Mouse (Mus musculus): ENCODE results near the gene Tubgcp3. TPM values are rescaled to one million over a fixed set of nuclear protein-coding genes. Genes with fewer than 3 reads are reported as not detected.

The Tubgcp3 gene
- polyA plus RNA-seq, 1 experiment from 2014 or later: 61.2 TPM

GRCm38 (mm10) chr8:12576003-12576402 lies 96.0 kb downstream of the Tubgcp3 start:
- Histone ChIP-seq H3K4me2 (no peak overlapping the region), H3K9ac (ENCODE audit: low read length) (no peak overlapping the region), H3K27me3 (ENCODE audit: control insufficient read depth, insufficient read depth, low read length) (no peaks in the 10 kb centered on the region; the same call in 1 of the 2 replicates), H3K36me3 (ENCODE audit: control insufficient read depth, insufficient read depth, low read length) (no peaks in the 10 kb centered on the region), H3K27ac (ENCODE audit: low read depth, low read length) (no peak overlapping the region), H3K9me3 (ENCODE audit: control insufficient read depth, low read length) (no peaks in the 10 kb centered on the region), H3K4me3 (ENCODE audit: low read depth, low read length) (no peak overlapping the region), H3K4me1 (ENCODE audit: control insufficient read depth, insufficient read depth, low read length) (peaks cover 4% of the 10 kb centered on the region; the same call in 1 of the 2 replicates)
- DNase-seq (ENCODE audit: low spot score, missing footprints) (no peak), ATAC-seq (ENCODE audit: low FRiP score) (no peak)
- 53% methylated on average over 5 of the region's 5 CpGs for WGBS

GRCm38 (mm10) chr8:12572814-12573534 lies 99.1 kb downstream of the Tubgcp3 start, which contains the start of gene Spaca7:
Gene Spaca7 (plus strand): TSS chr8:12573029.
- no peaks in the 10 kb centered on the region for H3K36me3 ChIP-seq (ENCODE audit: control insufficient read depth, insufficient read depth, low read length)
- H3K4me2 ChIP-seq: no peak within 1 kb of the TSS
- peak; percentile 60 for DNase-seq (ENCODE audit: low spot score, missing footprints)
- no peak within 1 kb of the TSS for H3K27ac ChIP-seq (ENCODE audit: low read depth, low read length)
- no peaks in the 10 kb centered on the region; the same call in 1 of the 2 replicates for H3K27me3 ChIP-seq (ENCODE audit: control insufficient read depth, insufficient read depth, low read length)
- WGBS: 80% methylated on average over 14 of the region's 14 CpGs
- H3K4me1 ChIP-seq (ENCODE audit: control insufficient read depth, insufficient read depth, low read length): peaks cover 4% of the 10 kb centered on the region; the same call in 1 of the 2 replicates
- no peak within 1 kb of the TSS for H3K9ac ChIP-seq (ENCODE audit: low read length)
- no peak within 1 kb of the TSS for H3K4me3 ChIP-seq (ENCODE audit: low read depth, low read length)
- ATAC-seq (ENCODE audit: low FRiP score): no peak
- no peaks in the 10 kb centered on the region for H3K9me3 ChIP-seq (ENCODE audit: control insufficient read depth, low read length)

GRCm38 (mm10) chr8:12566509-12566908 lies 105.5 kb downstream of the Tubgcp3 start:
- peak; percentile 57 for DNase-seq (ENCODE audit: low spot score, missing footprints)
- Histone ChIP-seq H3K9ac (ENCODE audit: low read length) (no peak overlapping the region), H3K4me2 (no peak overlapping the region), H3K36me3 (ENCODE audit: control insufficient read depth, insufficient read depth, low read length) (no peaks in the 10 kb centered on the region), H3K27ac (ENCODE audit: low read depth, low read length) (no peak overlapping the region), H3K27me3 (ENCODE audit: control insufficient read depth, insufficient read depth, low read length) (peaks cover 12% of the 10 kb centered on the region; the same call in 1 of the 2 replicates), H3K9me3 (ENCODE audit: control insufficient read depth, low read length) (no peaks in the 10 kb centered on the region), H3K4me3 (ENCODE audit: low read depth, low read length) (no peak overlapping the region), H3K4me1 (ENCODE audit: control insufficient read depth, insufficient read depth, low read length) (peaks cover 4% of the 10 kb centered on the region)
- no peak for ATAC-seq (ENCODE audit: low FRiP score)
- WGBS: 52% methylated on average over 7 of the region's 7 CpGs

- H3K4me3 ChIP-seq (ENCODE audit: low read depth, low read length): no peak overlapping the region
- H3K4me2 ChIP-seq: no peak overlapping the region
- peaks cover 4% of the 10 kb centered on the region for H3K4me1 ChIP-seq (ENCODE audit: control insufficient read depth, insufficient read depth, low read length)
- ATAC-seq (ENCODE audit: low FRiP score) (no peak), DNase-seq (ENCODE audit: low spot score, missing footprints) (no peak)
- H3K9me3 ChIP-seq (ENCODE audit: control insufficient read depth, low read length): no peaks in the 10 kb centered on the region
- no peak overlapping the region for H3K9ac ChIP-seq (ENCODE audit: low read length)
- no peak overlapping the region for H3K27ac ChIP-seq (ENCODE audit: low read depth, low read length)
- WGBS: 33% methylated on average over 10 of the region's 10 CpGs
- H3K36me3 ChIP-seq (ENCODE audit: control insufficient read depth, insufficient read depth, low read length): no peaks in the 10 kb centered on the region
- H3K27me3 ChIP-seq (ENCODE audit: control insufficient read depth, insufficient read depth, low read length): peaks cover 12% of the 10 kb centered on the region; the same call in 1 of the 2 replicates
These were observed 106.6 kb downstream of the Tubgcp3 start for GRCm38 (mm10) chr8:12565488-12565887.

GRCm38 (mm10) chr8:12564307-12564706 lies 107.7 kb downstream of the Tubgcp3 start:
- H3K4me3 ChIP-seq (ENCODE audit: low read depth, low read length): no peak overlapping the region
- ATAC-seq (ENCODE audit: low FRiP score) (peak; percentile 61), DNase-seq (ENCODE audit: low spot score, missing footprints) (peak; percentile 93)
- peaks cover 12% of the 10 kb centered on the region; the same call in 1 of the 2 replicates for H3K27me3 ChIP-seq (ENCODE audit: control insufficient read depth, insufficient read depth, low read length)
- H3K4me1 ChIP-seq (ENCODE audit: control insufficient read depth, insufficient read depth, low read length): peaks cover 4% of the 10 kb centered on the region
- no peaks in the 10 kb centered on the region for H3K9me3 ChIP-seq (ENCODE audit: control insufficient read depth, low read length)
- no peak overlapping the region for H3K4me2 ChIP-seq
- WGBS: 4% methylated on average over 4 of the region's 4 CpGs
- no peak overlapping the region for H3K27ac ChIP-seq (ENCODE audit: low read depth, low read length)
- no peaks in the 10 kb centered on the region for H3K36me3 ChIP-seq (ENCODE audit: control insufficient read depth, insufficient read depth, low read length)
- no peak overlapping the region for H3K9ac ChIP-seq (ENCODE audit: low read length)

Small RNA genes within 50 kb of the gene (microRNA-seq; reads per million reads assigned to microRNA genes)
- gene Gm26483: not detected

Other genes with a start within 250 kb of the Tubgcp3 start
- gene Spaca7, start 99.2 kb downstream of the Tubgcp3 start, polyA plus RNA-seq (2014; fragmentation: Nextera tagmentation; extraction: Ambion mirVana): not detected in 2 replicates
- 8.9 and 10.0 TPM in 2 replicates for gene Atp11a, start 84.8 kb upstream of the Tubgcp3 start, polyA plus RNA-seq (2014; fragmentation: Nextera tagmentation; extraction: Ambion mirVana)
- gene Mcf2l, start 201.6 kb upstream of the Tubgcp3 start, polyA plus RNA-seq (2014; fragmentation: Nextera tagmentation; extraction: Ambion mirVana): 44.2 and 46.0 TPM in 2 replicates

All from midbrain, embryonic 11.5 days (tissue).